Mouse (Mus musculus): ENCODE data around the gene Zbtb20. TPM values are rescaled to one million over a fixed set of nuclear protein-coding genes. Genes with fewer than 3 reads are reported as not detected.

Zbtb20 gene
- polyA plus RNA-seq, 1 experiment, result 5.9 TPM

GRCm38 (mm10) chr16:43549425-43550089 is 673.9 kb downstream of the Zbtb20 start:
- Histone ChIP-seq H3K27me3 (ENCODE audit: control insufficient read depth, insufficient read depth, low read length) (no peaks in the 10 kb centered on the region), H3K4me1 (ENCODE audit: control insufficient read depth, insufficient read depth, low read length) (peaks cover 4% of the 10 kb centered on the region), H3K4me3 (ENCODE audit: control insufficient read depth, low read depth, low read length) (no peak overlapping the region), H3K27ac (ENCODE audit: control insufficient read depth, insufficient read depth, low read depth, low read length) (no peak overlapping the region; the same call in 1 of the 2 replicates), H3K36me3 (ENCODE audit: control insufficient read depth, insufficient read depth, low read length) (no peaks in the 10 kb centered on the region)
- TF ChIP-seq POLR2A (IDR thresholded peaks at IDR 0.05; ENCODE audit: control insufficient read depth, low read depth, low read length) (no peak), CTCF (IDR thresholded peaks at IDR 0.05; ENCODE audit: control insufficient read depth, insufficient read depth, insufficient replicate concordance, low read depth, low read length) (no peak)

DNA sequence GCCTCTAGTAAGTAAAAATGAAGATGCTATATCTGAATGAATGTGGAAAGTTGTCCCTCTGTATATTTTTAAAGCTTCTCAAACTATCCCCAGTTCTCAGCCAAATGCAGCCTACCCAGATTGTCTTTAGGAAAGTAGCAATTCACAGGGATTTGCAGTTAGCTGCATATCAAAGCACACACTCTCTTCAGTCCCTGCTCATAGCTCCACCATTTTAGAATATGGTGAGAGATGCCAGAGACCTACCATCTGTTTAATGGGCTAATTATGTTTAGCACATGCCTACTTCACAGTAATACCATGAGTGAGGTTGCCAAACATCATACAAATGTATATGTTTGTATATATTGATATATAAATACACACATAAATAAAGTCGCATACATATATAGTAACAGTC is 676.8 kb downstream of the Zbtb20 start:
- TF ChIP-seq POLR2A (IDR thresholded peaks at IDR 0.05; ENCODE audit: control insufficient read depth, low read depth, low read length), result no peak
- TF ChIP-seq CTCF (IDR thresholded peaks at IDR 0.05; ENCODE audit: control insufficient read depth, insufficient read depth, insufficient replicate concordance, low read depth, low read length), result no peak
- H3K27ac ChIP-seq (ENCODE audit: control insufficient read depth, insufficient read depth, low read depth, low read length), result no peak overlapping the region
- no peaks in the 10 kb centered on the region for H3K36me3 ChIP-seq (ENCODE audit: control insufficient read depth, insufficient read depth, low read length)
- H3K27me3 ChIP-seq (ENCODE audit: control insufficient read depth, insufficient read depth, low read length), result no peaks in the 10 kb centered on the region
- H3K4me3 ChIP-seq (ENCODE audit: control insufficient read depth, low read depth, low read length), result no peak overlapping the region
- H3K4me1 ChIP-seq (ENCODE audit: control insufficient read depth, insufficient read depth, low read length), result peaks cover 2% of the 10 kb centered on the region

GRCm38 (mm10) chr16:43557385-43557784 is 681.7 kb downstream of the Zbtb20 start:
- H3K27me3 ChIP-seq (ENCODE audit: control insufficient read depth, insufficient read depth, low read length), result no peaks in the 10 kb centered on the region
- TF ChIP-seq CTCF (IDR thresholded peaks at IDR 0.05; ENCODE audit: control insufficient read depth, insufficient read depth, insufficient replicate concordance, low read depth, low read length) (no peak), POLR2A (IDR thresholded peaks at IDR 0.05; ENCODE audit: control insufficient read depth, low read depth, low read length) (no peak)
- H3K4me1 ChIP-seq (ENCODE audit: control insufficient read depth, insufficient read depth, low read length), result no peaks in the 10 kb centered on the region
- H3K36me3 ChIP-seq (ENCODE audit: control insufficient read depth, insufficient read depth, low read length), result no peaks in the 10 kb centered on the region
- H3K27ac ChIP-seq (ENCODE audit: control insufficient read depth, insufficient read depth, low read depth, low read length), result no peak overlapping the region
- H3K4me3 ChIP-seq (ENCODE audit: control insufficient read depth, low read depth, low read length), result no peak overlapping the region

DNA sequence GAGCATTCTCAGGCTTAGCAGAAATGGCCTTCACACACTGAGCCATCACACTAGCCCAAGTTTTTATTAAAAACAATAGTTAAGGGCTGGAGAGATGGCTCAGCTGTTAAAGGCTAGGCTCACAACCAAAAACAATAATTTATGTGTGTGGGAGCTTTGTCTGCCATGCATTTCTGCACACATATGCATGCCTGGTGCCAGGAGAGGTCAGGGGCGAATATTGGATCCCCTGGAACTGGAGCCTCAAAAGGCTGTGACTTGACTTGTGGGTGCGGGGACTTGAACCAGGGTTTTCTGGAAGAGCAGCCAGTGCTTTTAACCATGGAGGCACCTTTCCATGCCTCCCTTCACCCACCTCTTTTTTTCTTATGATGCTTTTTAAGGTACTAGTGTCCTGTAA is 685.6 kb downstream of the Zbtb20 start:
- Histone ChIP-seq H3K27ac (ENCODE audit: control insufficient read depth, insufficient read depth, low read depth, low read length) (no peak overlapping the region), H3K4me3 (ENCODE audit: control insufficient read depth, low read depth, low read length) (no peak overlapping the region), H3K36me3 (ENCODE audit: control insufficient read depth, insufficient read depth, low read length) (no peaks in the 10 kb centered on the region), H3K4me1 (ENCODE audit: control insufficient read depth, insufficient read depth, low read length) (no peaks in the 10 kb centered on the region), H3K27me3 (ENCODE audit: control insufficient read depth, insufficient read depth, low read length) (no peaks in the 10 kb centered on the region)
- TF ChIP-seq CTCF (IDR thresholded peaks at IDR 0.05; ENCODE audit: control insufficient read depth, insufficient read depth, insufficient replicate concordance, low read depth, low read length) (no peak), POLR2A (IDR thresholded peaks at IDR 0.05; ENCODE audit: control insufficient read depth, low read depth, low read length) (no peak)

DNA sequence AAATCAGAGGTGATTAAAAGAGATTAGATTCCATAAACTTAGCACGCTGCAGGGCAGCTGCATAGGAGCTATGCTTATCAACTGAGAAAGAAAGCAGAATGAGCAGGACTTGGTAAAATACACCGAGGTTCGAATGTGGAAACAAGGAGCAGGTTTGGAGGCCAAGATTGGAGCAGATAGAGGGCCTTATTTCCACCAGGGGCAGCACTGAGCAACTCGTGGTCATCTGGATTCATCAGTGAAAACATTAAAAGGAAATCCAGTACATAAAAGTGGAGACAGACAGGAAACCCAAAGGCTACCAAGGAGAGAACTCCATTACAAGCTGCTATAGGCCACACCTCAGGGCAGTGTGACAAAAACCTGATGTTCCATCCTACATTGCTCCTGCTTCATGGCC is 686.3 kb downstream of the Zbtb20 start:
- no peaks in the 10 kb centered on the region for H3K4me1 ChIP-seq (ENCODE audit: control insufficient read depth, insufficient read depth, low read length)
- no peak overlapping the region for H3K4me3 ChIP-seq (ENCODE audit: control insufficient read depth, low read depth, low read length)
- H3K27ac ChIP-seq (ENCODE audit: control insufficient read depth, insufficient read depth, low read depth, low read length), result no peak overlapping the region
- H3K27me3 ChIP-seq (ENCODE audit: control insufficient read depth, insufficient read depth, low read length), result no peaks in the 10 kb centered on the region
- TF ChIP-seq CTCF (IDR thresholded peaks at IDR 0.05; ENCODE audit: control insufficient read depth, insufficient read depth, insufficient replicate concordance, low read depth, low read length) (no peak), POLR2A (IDR thresholded peaks at IDR 0.05; ENCODE audit: control insufficient read depth, low read depth, low read length) (no peak)
- no peaks in the 10 kb centered on the region for H3K36me3 ChIP-seq (ENCODE audit: control insufficient read depth, insufficient read depth, low read length)

DNA sequence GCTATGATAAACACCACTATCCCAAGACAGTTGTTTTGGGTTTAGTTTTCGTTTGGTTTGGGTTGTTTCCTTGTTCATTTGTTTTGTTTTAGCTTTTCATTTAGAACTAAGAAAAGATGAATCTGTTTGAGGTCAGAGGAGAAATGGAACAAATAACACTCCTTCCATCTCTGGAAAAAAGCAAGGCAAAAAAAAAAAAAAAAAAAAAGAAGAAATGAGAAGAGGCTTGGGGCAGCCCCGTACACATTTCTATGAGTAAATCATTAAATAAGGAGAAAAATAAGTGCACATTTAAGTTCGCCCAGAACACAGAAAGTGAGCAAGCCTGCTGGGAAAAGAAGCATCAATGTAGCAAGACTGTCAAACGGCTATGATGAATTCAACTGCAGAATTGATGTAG is 690.2 kb downstream of the Zbtb20 start:
- no peaks in the 10 kb centered on the region for H3K27me3 ChIP-seq (ENCODE audit: control insufficient read depth, insufficient read depth, low read length)
- no peaks in the 10 kb centered on the region for H3K36me3 ChIP-seq (ENCODE audit: control insufficient read depth, insufficient read depth, low read length)
- no peak overlapping the region for H3K4me3 ChIP-seq (ENCODE audit: control insufficient read depth, low read depth, low read length)
- no peak for TF ChIP-seq POLR2A (IDR thresholded peaks at IDR 0.05; ENCODE audit: control insufficient read depth, low read depth, low read length)
- no peak for TF ChIP-seq CTCF (IDR thresholded peaks at IDR 0.05; ENCODE audit: control insufficient read depth, insufficient read depth, insufficient replicate concordance, low read depth, low read length)
- H3K27ac ChIP-seq (ENCODE audit: control insufficient read depth, insufficient read depth, low read depth, low read length), result no peak overlapping the region
- H3K4me1 ChIP-seq (ENCODE audit: control insufficient read depth, insufficient read depth, low read length), result no peaks in the 10 kb centered on the region

DNA sequence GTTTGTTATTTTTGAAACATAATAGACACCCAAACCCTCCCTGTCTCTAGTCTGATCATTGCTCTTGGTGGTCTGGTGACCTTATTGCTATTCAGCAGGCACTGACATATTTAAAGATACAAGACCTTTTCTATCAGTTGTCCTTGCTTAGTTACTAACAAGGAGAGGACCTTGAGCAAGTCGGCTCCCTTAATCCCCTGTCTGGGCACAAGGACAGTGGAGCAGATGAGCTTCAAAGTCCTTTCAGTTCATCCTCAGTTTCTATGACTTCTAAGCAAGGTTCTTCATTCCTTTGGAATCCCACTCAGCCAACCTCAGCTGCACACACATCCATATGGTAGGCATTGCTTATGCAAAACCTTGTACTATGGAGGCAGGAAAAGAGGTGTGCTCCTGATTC is 690.8 kb downstream of the Zbtb20 start:
- H3K27me3 ChIP-seq (ENCODE audit: control insufficient read depth, insufficient read depth, low read length), result no peaks in the 10 kb centered on the region
- no peaks in the 10 kb centered on the region for H3K4me1 ChIP-seq (ENCODE audit: control insufficient read depth, insufficient read depth, low read length)
- TF ChIP-seq CTCF (IDR thresholded peaks at IDR 0.05; ENCODE audit: control insufficient read depth, insufficient read depth, insufficient replicate concordance, low read depth, low read length), result no peak
- no peak for TF ChIP-seq POLR2A (IDR thresholded peaks at IDR 0.05; ENCODE audit: control insufficient read depth, low read depth, low read length)
- no peaks in the 10 kb centered on the region for H3K36me3 ChIP-seq (ENCODE audit: control insufficient read depth, insufficient read depth, low read length)
- no peak overlapping the region for H3K4me3 ChIP-seq (ENCODE audit: control insufficient read depth, low read depth, low read length)
- H3K27ac ChIP-seq (ENCODE audit: control insufficient read depth, insufficient read depth, low read depth, low read length), result no peak overlapping the region
